Mouse (Mus musculus) spleen, adult 2 months (tissue): ENCODE data around the gene Ramp2. TPM values are rescaled to one million over a fixed set of nuclear protein-coding genes. Genes with fewer than 3 reads are reported as not detected.

Experiments used
- DNase-seq, 2 experiments: peaks; one replicate each; pipeline versions ENCODE4 v3.0.0 to v3.0.0-alpha.2; 2012 to 2021; ENCODE audit warnings: low spot score in 2 of 2, low read depth in 1 of 2
- H3K27ac ChIP-seq: fragments of 200-500 bp; 2 replicates; pipeline ENCODE4 v1.5.1; 2012; ENCODE audit warnings: low read length, inconsistent platforms; ENCODE audit not compliant: insufficient read depth
- H3K27me3 ChIP-seq: fragments of 200-500 bp; 2 replicates; pipeline ENCODE4 v1.6.1; 2012; ENCODE audit warnings: mild to moderate bottlenecking, moderate library complexity, low read length, inconsistent platforms; ENCODE audit not compliant: control insufficient read depth, insufficient read depth
- H3K36me3 ChIP-seq: fragments of 200-500 bp; 2 replicates; pipeline ENCODE4 v1.6.1; 2012; ENCODE audit warnings: mild to moderate bottlenecking, low read length, inconsistent platforms; ENCODE audit not compliant: control insufficient read depth, insufficient read depth
- H3K4me1 ChIP-seq: fragments of 200-500 bp; 2 replicates; pipeline ENCODE4 v1.6.1; 2011; ENCODE audit warnings: inconsistent platforms; ENCODE audit not compliant: control insufficient read depth, insufficient read depth, insufficient read length
- H3K4me3 ChIP-seq: fragments of 200-500 bp; 2 replicates; pipeline ENCODE4 v1.5.1; 2011; ENCODE audit warnings: mild to moderate bottlenecking, inconsistent platforms; ENCODE audit not compliant: insufficient read depth, insufficient read length; ENCODE audit errors: extremely low read depth
- CTCF ChIP-seq: fragments of 200-500 bp; IDR thresholded peaks from 2 replicates; pipeline ENCODE4 v1.5.1; 2011; ENCODE audit warnings: mild to moderate bottlenecking, inconsistent platforms; ENCODE audit not compliant: insufficient read depth, insufficient read length, insufficient replicate concordance; ENCODE audit errors: extremely low read depth
- POLR2A ChIP-seq: fragments of 200-500 bp; IDR thresholded peaks from 2 replicates; pipeline ENCODE4 v1.6.1; 2011; ENCODE audit warnings: low read depth, low read length, inconsistent platforms
- WGBS: fragments of 180-500 bp; shearing (Covaris S2); methylation state at CpG from one replicate; pipeline ENCODE4 v1.1.7; 2018; 5-methylcytosine and 5-hydroxymethylcytosine counted together
- polyA plus RNA-seq: library from polyadenylated mRNA; depleted of rRNA; stranded (reverse); fragments of >200 nt; gene quantifications from 2 replicates; pipeline ENCODE4 v1.2.3, GENCODE M21; 2012

The Ramp2 gene
- polyA plus RNA-seq, 1 experiment: 59.7 TPM

DNA sequence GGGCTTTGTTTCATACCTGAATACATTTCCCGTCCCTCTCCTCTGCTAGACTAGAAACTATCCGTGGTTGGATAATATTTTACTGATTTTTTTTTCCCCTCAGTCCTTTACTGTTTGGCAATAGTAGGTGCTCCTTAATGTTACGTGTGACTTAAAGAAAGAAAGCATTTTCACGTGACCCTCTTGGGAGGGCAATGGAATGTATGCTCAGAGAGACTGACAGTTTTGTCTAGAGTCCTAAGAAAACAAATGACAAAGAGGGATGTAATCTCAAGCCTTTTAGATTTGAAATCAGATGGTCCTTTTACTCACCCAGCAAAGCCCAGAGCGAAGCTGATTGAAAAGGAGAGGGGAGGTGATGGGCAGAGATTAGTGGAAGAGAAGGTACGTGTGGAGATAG lies 20.1 kb downstream of the Ramp2 start:
- H3K27me3 ChIP-seq: peaks cover 21% of the 10 kb centered on the region
- H3K4me1 ChIP-seq: peaks cover under 1% of the 10 kb centered on the region; the same call in 1 of the 2 replicates
- no peak for TF ChIP-seq CTCF
- TF ChIP-seq POLR2A: no peak
- H3K36me3 ChIP-seq: no peaks in the 10 kb centered on the region
- DNase-seq: no peak
- no peak overlapping the region for H3K27ac ChIP-seq
- WGBS: 57% methylated on average over 6 of the region's 6 CpGs
- H3K4me3 ChIP-seq: no peak overlapping the region

DNA sequence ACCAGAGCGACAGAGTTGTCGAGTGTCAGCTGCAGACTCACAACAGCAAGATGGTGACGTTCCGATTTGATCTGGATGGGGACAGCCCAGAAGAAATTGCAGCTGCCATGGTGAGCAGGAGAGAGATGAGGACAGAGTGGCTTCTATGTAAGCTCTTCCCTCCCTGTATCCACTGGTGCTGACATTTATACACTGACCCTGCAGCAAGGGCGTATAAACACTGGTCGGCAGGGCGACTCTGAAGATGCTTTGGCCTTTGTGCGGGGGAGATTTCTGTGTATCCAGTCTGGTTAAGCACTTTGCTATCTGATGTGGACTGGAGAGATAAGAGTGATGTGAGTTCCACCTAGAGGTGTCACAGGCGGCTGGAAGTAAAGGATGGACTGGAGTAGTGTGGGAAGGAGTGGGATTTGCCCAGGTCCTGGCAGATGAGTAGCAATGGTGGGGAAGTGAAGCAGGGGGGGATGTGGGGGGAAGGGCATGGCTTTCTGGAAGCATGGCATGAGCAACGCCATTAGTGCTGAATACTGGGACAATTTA lies 23.8 kb downstream of the Ramp2 start:
- no peak overlapping the region for H3K4me3 ChIP-seq
- H3K36me3 ChIP-seq: no peaks in the 10 kb centered on the region
- no peak for DNase-seq
- WGBS: 55% methylated on average over 10 of the region's 10 CpGs
- H3K27ac ChIP-seq: no peak overlapping the region
- TF ChIP-seq CTCF: no peak
- no peak for TF ChIP-seq POLR2A
- H3K27me3 ChIP-seq: 0 out of 2 replicates have a peak, but pooled peaks cover 4% of the 10 kb centered on the region
- H3K4me1 ChIP-seq: no peaks in the 10 kb centered on the region

DNA sequence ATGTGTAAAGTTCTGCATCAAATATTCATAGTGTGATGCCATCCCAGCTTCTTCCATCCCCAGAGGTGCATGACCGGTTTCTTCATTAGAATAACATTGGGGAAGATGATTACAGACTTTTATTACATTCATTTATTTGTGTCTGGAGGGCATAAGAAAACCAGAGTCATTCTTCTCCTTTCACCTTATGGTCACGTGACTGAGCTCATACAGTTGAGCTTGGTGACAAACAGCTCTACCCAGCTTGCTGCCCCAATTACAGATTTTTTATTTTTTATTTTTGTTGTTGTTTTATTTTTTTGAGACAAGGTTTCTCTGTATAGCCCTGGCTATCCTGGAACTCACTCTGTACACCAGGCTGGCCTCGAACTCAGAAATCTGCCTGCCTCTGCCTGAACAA lies 26.6 kb downstream of the Ramp2 start:
- Histone ChIP-seq H3K36me3 (peaks cover 2% of the 10 kb centered on the region), H3K4me1 (peaks cover 2% of the 10 kb centered on the region; the same call in 1 of the 2 replicates), H3K4me3 (no peak overlapping the region), H3K27ac (no peak overlapping the region), H3K27me3 (no peaks in the 10 kb centered on the region)
- TF ChIP-seq CTCF (no peak), POLR2A (no peak)
- DNase-seq: no peak
- 82% methylated on average over 3 of the region's 3 CpGs for WGBS

DNA sequence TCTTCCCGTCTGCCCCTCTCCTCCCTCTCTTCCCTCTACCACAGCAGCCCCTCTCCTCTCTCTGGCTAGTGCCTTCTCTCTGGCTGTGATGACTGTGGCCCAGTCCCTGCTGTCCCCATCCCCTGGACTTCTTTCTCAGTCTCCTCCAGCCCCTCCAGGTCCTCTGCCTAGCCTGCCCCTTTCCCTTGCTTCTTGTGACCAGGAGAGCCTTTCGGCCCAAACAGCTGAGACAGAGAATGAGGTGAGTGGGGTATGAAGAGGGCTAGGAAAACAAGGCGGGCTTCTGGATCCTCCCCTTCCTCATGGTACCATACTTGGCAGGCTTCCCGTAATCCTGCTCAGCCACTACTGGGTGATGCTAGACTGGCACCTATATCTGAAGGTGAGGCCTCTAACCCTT lies 29.5 kb downstream of the Ramp2 start:
- Histone ChIP-seq H3K36me3 (peaks cover 2% of the 10 kb centered on the region), H3K4me3 (no peak overlapping the region), H3K27me3 (no peaks in the 10 kb centered on the region), H3K4me1 (peaks cover 9% of the 10 kb centered on the region; the same call in 1 of the 2 replicates), H3K27ac (no peak overlapping the region)
- WGBS: 84% methylated on average over 4 of the region's 4 CpGs
- DNase-seq: no peak
- TF ChIP-seq CTCF: no peak
- no peak for TF ChIP-seq POLR2A

DNA sequence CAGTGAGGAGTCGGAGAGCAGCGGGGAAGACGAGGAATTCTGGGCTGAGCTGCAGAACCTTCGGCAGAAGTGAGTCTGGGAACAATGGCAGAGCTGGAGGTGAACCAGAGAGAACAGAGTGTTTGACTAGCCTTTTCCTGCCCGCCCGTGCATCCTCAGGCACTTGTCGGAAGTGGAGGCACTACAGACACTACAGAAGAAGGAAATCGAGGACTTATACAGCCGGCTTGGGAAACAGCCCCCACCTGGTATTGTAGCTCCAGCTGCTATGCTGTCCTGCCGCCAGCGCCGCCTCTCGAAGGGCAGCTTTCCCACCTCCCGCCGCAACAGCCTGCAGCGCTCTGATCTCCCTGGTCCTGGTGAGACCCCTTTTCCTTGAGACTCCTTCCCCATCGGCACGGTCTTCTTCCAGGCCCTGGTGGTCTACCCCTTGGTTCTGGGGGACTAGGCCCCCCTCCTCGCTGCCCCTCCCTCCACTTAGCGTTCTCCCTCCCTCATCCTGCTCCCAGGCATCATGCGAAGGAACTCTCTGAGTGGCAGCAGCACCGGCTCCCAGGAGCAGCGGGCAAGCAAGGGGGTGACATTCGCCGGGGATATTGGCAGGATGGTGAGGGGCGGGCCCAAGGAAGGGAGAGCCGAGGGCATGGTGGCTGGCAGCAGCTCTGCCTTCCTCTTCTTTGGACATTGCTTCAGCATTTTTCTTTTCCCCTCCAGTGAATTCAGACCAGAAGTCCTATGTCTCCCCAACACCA lies 30.7 kb downstream of the Ramp2 start:
- DNase-seq: no peak
- H3K36me3 ChIP-seq: peaks cover 2% of the 10 kb centered on the region
- 84% methylated on average over 27 of the region's 27 CpGs for WGBS
- H3K27ac ChIP-seq: no peak overlapping the region
- no peaks in the 10 kb centered on the region for H3K27me3 ChIP-seq
- H3K4me1 ChIP-seq: peaks cover 9% of the 10 kb centered on the region; the same call in 1 of the 2 replicates
- no peak overlapping the region for H3K4me3 ChIP-seq
- TF ChIP-seq POLR2A (no peak), CTCF (no peak)

DNA sequence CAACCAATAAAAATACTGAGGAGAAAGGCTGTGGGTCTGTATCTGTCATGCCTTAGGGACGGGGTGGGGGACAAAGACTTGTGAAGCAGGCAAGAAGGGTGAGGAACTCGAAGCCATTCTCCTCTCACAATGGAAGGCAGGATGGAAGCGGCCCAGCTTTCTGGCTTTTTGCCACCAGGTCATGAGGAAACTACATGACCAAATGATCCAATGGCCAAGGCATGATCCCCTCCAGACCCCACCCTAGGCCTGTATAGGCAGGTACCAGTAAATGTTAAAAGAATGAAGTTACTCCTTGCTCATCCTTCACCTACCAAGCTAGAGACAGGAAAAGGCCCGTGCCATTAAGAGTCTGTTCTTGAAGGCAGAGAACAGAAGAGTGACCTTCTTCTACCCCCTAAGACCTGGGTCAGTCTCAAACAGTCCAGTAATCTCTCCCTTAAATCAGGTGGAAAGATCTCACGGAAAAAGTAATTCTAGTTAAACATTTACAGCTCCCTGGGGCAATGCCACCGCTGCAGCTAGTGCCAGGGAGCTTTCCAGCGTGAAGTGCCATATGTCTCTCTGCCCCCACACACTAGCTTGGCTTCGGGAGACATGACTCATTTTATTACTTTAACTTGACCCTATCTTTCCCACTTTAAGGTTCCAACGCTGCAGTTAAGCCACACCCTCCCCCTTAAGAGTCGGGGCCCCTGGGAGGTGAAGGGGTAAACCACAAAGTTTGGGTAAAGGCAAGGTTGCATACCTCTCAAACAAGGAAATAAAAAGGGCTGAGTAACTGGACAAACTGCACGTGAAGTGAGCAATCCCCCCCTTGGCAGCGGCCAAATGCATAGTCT lies 31.8 kb downstream of the Ramp2 start:
- peak overlapping the region; percentile 85 for H3K4me3 ChIP-seq
- H3K36me3 ChIP-seq: peaks cover 2% of the 10 kb centered on the region
- H3K27ac ChIP-seq: no peak overlapping the region
- H3K27me3 ChIP-seq: no peaks in the 10 kb centered on the region
- peaks cover 9% of the 10 kb centered on the region; the same call in 1 of the 2 replicates for H3K4me1 ChIP-seq
- TF ChIP-seq POLR2A (no peak), CTCF (no peak)
- 51% methylated on average over 12 of the region's 12 CpGs for WGBS
- DNase-seq: no peak
